Mouse (Mus musculus) midbrain, embryonic 14.5 days (tissue): ENCODE measurements around the gene Polr3b. TPM values are rescaled to one million over a fixed set of nuclear protein-coding genes. Genes with fewer than 3 reads are reported as not detected.

Experiments used
- ATAC-seq: fragments of 200-750 bp; cut with Nextera tagmentation; 2 replicates; pipeline ENCODE4 v1.8.0; 2017; ENCODE audit warnings: moderate number of reproducible peaks, moderate library complexity; ENCODE audit not compliant: low FRiP score, low TSS enrichment
- DNase-seq: peaks from one replicate; pipeline ENCODE4 v3.0.0-alpha.2; 2015
- H3K27ac ChIP-seq: fragments of 300-500 bp; sonication (generic); replicated peaks from 2 replicates; pipeline ENCODE4 v1.5.1; 2014; ENCODE audit warnings: mild to moderate bottlenecking, low read depth, low read length, moderate library complexity
- H3K27me3 ChIP-seq: fragments of 300-500 bp; sonication (generic); 2 replicates; pipeline ENCODE4 v1.6.1; 2014; ENCODE audit warnings: low read length, control low read depth, mixed read lengths; ENCODE audit not compliant: control insufficient read depth, insufficient read depth
- H3K36me3 ChIP-seq: fragments of 300-500 bp; sonication (generic); 2 replicates; pipeline ENCODE4 v1.6.1; 2014; ENCODE audit warnings: low read length, control low read depth; ENCODE audit not compliant: control insufficient read depth, insufficient read depth
- H3K4me1 ChIP-seq: fragments of 300-500 bp; sonication (generic); 2 replicates; pipeline ENCODE4 v1.6.1; 2014; ENCODE audit warnings: mild to moderate bottlenecking, antibody characterized with exemption, low read length, control low read depth; ENCODE audit not compliant: control insufficient read depth, insufficient read depth
- H3K4me2 ChIP-seq: fragments of 300-500 bp; sonication (generic); 2 replicates; pipeline ENCODE4 v1.6.1; 2014; ENCODE audit warnings: mild to moderate bottlenecking, low read length, moderate library complexity
- H3K4me3 ChIP-seq: fragments of 300-500 bp; sonication (generic); replicated peaks from 2 replicates; pipeline ENCODE4 v1.5.1; 2014; ENCODE audit warnings: low read depth, low read length
- H3K9ac ChIP-seq: fragments of 300-500 bp; sonication (generic); replicated peaks from 2 replicates; pipeline ENCODE4 v1.6.1; 2014; ENCODE audit warnings: mild to moderate bottlenecking, low read length, moderate library complexity
- H3K9me3 ChIP-seq: fragments of 300-500 bp; sonication (generic); 2 replicates; pipeline ENCODE4 v1.6.1; 2016; ENCODE audit warnings: low read length, control low read depth, mixed read lengths; ENCODE audit not compliant: control insufficient read depth
- WGBS: fragments of 180-500 bp; shearing (Covaris S2); extraction: QIAGEN DNeasy Blood & Tissue Kit; methylation state at CpG from one replicate; pipeline ENCODE4 v1.1.7; 2014; 5-methylcytosine and 5-hydroxymethylcytosine counted together
- polyA plus RNA-seq: library from polyadenylated mRNA; unstranded; fragments of >200 nt; fragmentation: Nextera tagmentation; extraction: Ambion mirVana; gene quantifications from 2 replicates; pipeline ENCODE4 v1.2.1, GENCODE M21; 2014

Polr3b gene
- polyA plus RNA-seq, 1 experiment from 2014 or later = 17.7 TPM

- Histone ChIP-seq H3K27ac (no peak overlapping the region), H3K27me3 (no peaks in the 10 kb centered on the region), H3K9ac (no peak overlapping the region), H3K4me3 (no peak overlapping the region), H3K4me1 (peaks cover 8% of the 10 kb centered on the region; the same call in 1 of the 2 replicates), H3K4me2 (no peak overlapping the region), H3K36me3 (no peaks in the 10 kb centered on the region), H3K9me3 (no peaks in the 10 kb centered on the region)
- DNase-seq (no peak), ATAC-seq (no peak)
- 81% methylated on average over 7 of the region's 7 CpGs for WGBS
Measured at GRCm38 (mm10) chr10:84582236-84582635, 39.9 kb upstream of the Polr3b start.

- no peaks in the 10 kb centered on the region for H3K4me1 ChIP-seq
- no peak overlapping the region for H3K9ac ChIP-seq
- H3K36me3 ChIP-seq = no peaks in the 10 kb centered on the region
- no peak for DNase-seq
- WGBS = 75% methylated on average over 11 of the region's 11 CpGs
- H3K4me2 ChIP-seq = no peak overlapping the region
- H3K9me3 ChIP-seq = no peaks in the 10 kb centered on the region
- no peaks in the 10 kb centered on the region for H3K27me3 ChIP-seq
- no peak for ATAC-seq
- H3K4me3 ChIP-seq = no peak overlapping the region
- no peak overlapping the region for H3K27ac ChIP-seq
Measured at GRCm38 (mm10) chr10:84584451-84585293, 37.4 kb upstream of the Polr3b start.

GRCm38 (mm10) chr10:84585294-84585650 is 36.8 kb upstream of the Polr3b start:
- Histone ChIP-seq H3K9me3 (no peaks in the 10 kb centered on the region), H3K4me1 (no peaks in the 10 kb centered on the region), H3K9ac (no peak overlapping the region), H3K36me3 (no peaks in the 10 kb centered on the region; the same call in 1 of the 2 replicates), H3K27ac (no peak overlapping the region), H3K4me2 (no peak overlapping the region), H3K27me3 (no peaks in the 10 kb centered on the region), H3K4me3 (no peak overlapping the region)
- DNase-seq (no peak), ATAC-seq (no peak)
- 90% methylated on average over 2 of the region's 2 CpGs for WGBS

GRCm38 (mm10) chr10:84590956-84591355 is 31.1 kb upstream of the Polr3b start:
- H3K9ac ChIP-seq = no peak overlapping the region
- no peak overlapping the region for H3K27ac ChIP-seq
- DNase-seq = no peak
- 85% methylated on average over 14 of the region's 14 CpGs for WGBS
- ATAC-seq = no peak
- no peaks in the 10 kb centered on the region for H3K9me3 ChIP-seq
- no peaks in the 10 kb centered on the region for H3K27me3 ChIP-seq
- H3K36me3 ChIP-seq = peaks cover 20% of the 10 kb centered on the region
- H3K4me3 ChIP-seq = no peak overlapping the region
- no peak overlapping the region for H3K4me2 ChIP-seq
- H3K4me1 ChIP-seq = no peaks in the 10 kb centered on the region

GRCm38 (mm10) chr10:84591640-84592148 is 30.4 kb upstream of the Polr3b start:
- H3K4me1 ChIP-seq = no peaks in the 10 kb centered on the region
- ATAC-seq (no peak), DNase-seq (no peak)
- no peak overlapping the region for H3K27ac ChIP-seq
- WGBS = 93% methylated on average over 2 of the region's 2 CpGs
- H3K4me3 ChIP-seq = no peak overlapping the region
- H3K36me3 ChIP-seq = peaks cover 20% of the 10 kb centered on the region
- no peak overlapping the region for H3K4me2 ChIP-seq
- H3K27me3 ChIP-seq = no peaks in the 10 kb centered on the region
- H3K9ac ChIP-seq = no peak overlapping the region
- H3K9me3 ChIP-seq = no peaks in the 10 kb centered on the region

- DNase-seq (no peak), ATAC-seq (no peak)
- Histone ChIP-seq H3K36me3 (peaks cover 20% of the 10 kb centered on the region), H3K9me3 (no peaks in the 10 kb centered on the region), H3K27ac (no peak overlapping the region), H3K4me2 (no peak overlapping the region), H3K4me1 (no peaks in the 10 kb centered on the region), H3K27me3 (no peaks in the 10 kb centered on the region), H3K4me3 (no peak overlapping the region), H3K9ac (no peak overlapping the region)
- 51% methylated on average over 3 of the region's 3 CpGs for WGBS
Measured at GRCm38 (mm10) chr10:84592745-84593144, 29.3 kb upstream of the Polr3b start.

- 77% methylated on average over 3 of the region's 3 CpGs for WGBS
- no peak overlapping the region for H3K27ac ChIP-seq
- H3K4me2 ChIP-seq = no peak overlapping the region
- 0 out of 2 replicates have a peak, but pooled peaks cover 7% of the 10 kb centered on the region for H3K36me3 ChIP-seq
- DNase-seq (no peak), ATAC-seq (no peak)
- no peaks in the 10 kb centered on the region for H3K9me3 ChIP-seq
- no peak overlapping the region for H3K4me3 ChIP-seq
- no peak overlapping the region for H3K9ac ChIP-seq
- no peaks in the 10 kb centered on the region for H3K4me1 ChIP-seq
- H3K27me3 ChIP-seq = no peaks in the 10 kb centered on the region
Measured at GRCm38 (mm10) chr10:84597127-84597785, 24.8 kb upstream of the Polr3b start.

- Histone ChIP-seq H3K27me3 (no peaks in the 10 kb centered on the region), H3K9me3 (no peaks in the 10 kb centered on the region), H3K4me2 (no peak overlapping the region), H3K9ac (no peak overlapping the region), H3K4me3 (no peak overlapping the region), H3K36me3 (0 out of 2 replicates have a peak, but pooled peaks cover 5% of the 10 kb centered on the region), H3K4me1 (no peaks in the 10 kb centered on the region), H3K27ac (no peak overlapping the region)
- DNase-seq (no peak), ATAC-seq (no peak)
- 59% methylated on average over 1 of the region's 1 CpGs for WGBS
Measured at GRCm38 (mm10) chr10:84598172-84598571, 23.9 kb upstream of the Polr3b start.
